Mouse (Mus musculus) gastrocnemius, postnatal 10 days (tissue): ENCODE measurements around the gene Ndufs8. TPM values are rescaled to one million over a fixed set of nuclear protein-coding genes. Genes with fewer than 3 reads are reported as not detected.

ENCODE experiments used
- DNase-seq: peaks from one replicate; pipeline ENCODE4 v3.0.0; 2021; ENCODE audit warnings: mixed read lengths
- total RNA-seq, 2 experiments: library from RNA; stranded (reverse); gene quantifications; 2 replicates each; pipeline ENCODE4 v1.2.3; 2021

Ndufs8 gene
- total RNA-seq, 2 experiments from 2014 or later = 181 to 205 TPM

DNA sequence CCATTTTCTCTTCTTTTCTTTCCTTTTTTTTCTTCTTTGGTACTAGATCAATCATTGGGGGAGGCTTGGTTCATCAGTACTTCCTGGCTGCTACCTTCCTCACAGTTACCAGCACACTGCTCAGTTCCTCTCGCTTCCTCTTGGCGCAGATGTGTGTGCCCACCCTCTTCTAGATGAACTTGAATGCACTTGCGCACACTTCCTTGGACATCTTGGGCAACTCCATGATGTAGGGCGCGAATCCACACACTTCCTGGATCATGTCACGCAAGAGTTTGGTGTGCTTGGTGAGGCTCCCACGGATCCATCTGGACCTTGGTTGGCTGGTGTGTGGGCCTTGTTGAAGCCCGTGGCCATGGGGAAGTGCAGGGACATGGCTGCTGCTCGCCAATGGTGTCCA, 19.1 kb upstream of the Ndufs8 start:
- no peak for DNase-seq

GRCm38 (mm10) chr19:3930262-3931057, 17.9 kb upstream of the Ndufs8 start:
- DNase-seq = no peak

DNA sequence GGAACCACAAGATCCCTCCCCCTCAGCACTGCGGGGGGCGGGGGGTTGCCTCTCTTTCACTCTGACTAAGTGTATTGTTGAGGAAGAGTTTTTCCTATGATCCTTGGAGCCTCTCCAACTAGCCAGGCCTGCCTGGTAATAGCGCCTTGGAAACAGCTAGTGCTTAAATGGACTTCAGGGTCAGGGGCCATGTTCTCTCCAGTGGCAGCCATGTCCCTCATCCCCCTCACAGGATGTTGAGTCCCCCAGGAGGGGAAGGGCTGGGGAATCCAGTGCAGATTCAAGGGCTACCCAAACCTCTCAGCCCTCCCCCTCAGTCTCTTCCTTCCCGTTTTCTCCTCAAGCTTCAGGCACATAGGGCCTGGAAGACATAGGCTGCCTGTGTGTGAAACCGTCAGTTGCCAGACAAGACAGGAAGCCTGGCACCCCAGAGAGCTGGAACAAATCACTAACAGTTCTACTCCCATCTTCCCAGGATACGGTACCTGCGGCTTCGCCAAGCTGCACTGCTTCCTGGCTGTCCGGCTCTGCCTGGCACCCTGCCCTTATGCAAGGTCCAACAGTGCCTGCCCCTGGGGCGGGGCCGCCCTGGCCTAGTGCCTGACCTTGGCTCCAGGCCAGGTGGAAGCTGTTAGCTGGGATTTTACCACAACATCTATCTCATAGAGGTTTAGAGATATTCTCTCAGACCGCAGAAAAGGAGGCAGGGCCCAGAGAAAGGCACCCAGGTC, 16.8 kb upstream of the Ndufs8 start, which contains the start of gene Aldh3b1:
TSS of gene Aldh3b1 (minus strand) at position 598 of the 731 bp plus-strand sequence.
- DNase-seq = peak; percentile 92

- DNase-seq = no peak
Measured at GRCm38 (mm10) chr19:3928779-3929178, 16.2 kb upstream of the Ndufs8 start.

GRCm38 (mm10) chr19:3927989-3928388, 15.4 kb upstream of the Ndufs8 start:
- DNase-seq = no peak

- no peak for DNase-seq
Measured at GRCm38 (mm10) chr19:3926685-3927084, 14.1 kb upstream of the Ndufs8 start.

GRCm38 (mm10) chr19:3926279-3926678, 13.7 kb upstream of the Ndufs8 start:
- DNase-seq = no peak

DNA sequence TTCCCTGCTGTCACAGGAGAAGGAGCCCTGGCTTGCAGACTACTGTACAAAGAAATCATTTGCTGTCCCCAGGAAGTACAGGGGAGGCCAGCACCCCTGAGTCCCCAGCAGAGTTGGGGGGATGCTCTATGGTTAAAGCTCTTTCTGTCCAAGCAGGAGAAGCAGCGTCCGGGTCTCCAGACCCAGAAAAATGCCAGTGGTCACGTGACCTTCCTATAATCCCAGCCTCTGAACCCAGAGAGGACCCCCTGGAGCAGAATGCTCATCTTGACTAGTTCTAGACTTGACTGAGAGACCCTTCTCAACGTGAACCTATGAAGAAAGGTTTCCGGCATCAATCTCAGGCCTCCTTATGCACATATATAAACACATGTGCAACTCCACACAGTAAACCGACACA, 13.3 kb upstream of the Ndufs8 start:
- no peak for DNase-seq

DNA sequence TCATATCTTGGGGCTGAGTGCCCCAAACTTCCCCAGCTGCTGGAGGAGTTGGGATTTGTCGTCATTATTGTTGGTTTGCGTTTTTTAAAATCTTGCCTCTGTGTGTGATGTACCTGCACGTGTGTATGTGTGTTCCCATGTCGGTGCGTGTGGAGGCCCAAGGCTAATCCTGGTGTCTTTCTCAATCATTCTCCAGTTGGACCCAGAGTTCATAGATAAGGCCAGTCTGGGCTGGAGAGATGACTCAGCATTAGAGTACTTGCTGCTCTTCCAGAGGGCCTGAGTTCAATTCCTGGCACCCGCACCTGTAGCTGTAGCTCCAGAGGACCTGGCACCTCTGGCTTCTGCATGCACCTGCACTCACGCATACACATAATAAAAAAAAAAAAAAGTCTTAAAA, 12.3 kb upstream of the Ndufs8 start:
- no peak for DNase-seq

- peak; percentile 28 for DNase-seq
Measured at GRCm38 (mm10) chr19:3924190-3924589, 11.6 kb upstream of the Ndufs8 start.

DNA sequence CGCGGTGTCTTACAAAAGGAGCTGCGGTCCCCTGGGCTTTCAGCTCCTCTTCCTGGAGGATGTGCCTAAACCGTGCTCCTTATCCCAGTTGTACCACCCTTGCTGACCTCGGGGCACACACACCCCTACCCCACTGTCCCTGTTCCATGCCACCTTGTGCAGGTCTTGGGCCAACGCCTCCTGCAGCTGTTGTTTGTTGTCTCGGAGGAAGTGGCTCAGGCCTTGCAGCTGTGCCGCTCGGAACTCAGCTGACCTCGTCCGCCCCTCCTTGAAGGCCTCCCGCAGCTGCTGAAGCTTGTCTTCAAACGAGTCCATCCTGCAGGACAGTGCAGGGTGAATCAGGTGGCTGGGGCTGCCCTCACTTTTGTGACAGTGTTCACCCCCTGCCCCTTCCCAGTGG, 11.0 kb upstream of the Ndufs8 start:
- peak; percentile 60 for DNase-seq

- no peak for DNase-seq
Measured at GRCm38 (mm10) chr19:3922661-3923371, 10.2 kb upstream of the Ndufs8 start.

- no peak for DNase-seq
Measured at GRCm38 (mm10) chr19:3919928-3920327, 7.4 kb upstream of the Ndufs8 start.

DNA sequence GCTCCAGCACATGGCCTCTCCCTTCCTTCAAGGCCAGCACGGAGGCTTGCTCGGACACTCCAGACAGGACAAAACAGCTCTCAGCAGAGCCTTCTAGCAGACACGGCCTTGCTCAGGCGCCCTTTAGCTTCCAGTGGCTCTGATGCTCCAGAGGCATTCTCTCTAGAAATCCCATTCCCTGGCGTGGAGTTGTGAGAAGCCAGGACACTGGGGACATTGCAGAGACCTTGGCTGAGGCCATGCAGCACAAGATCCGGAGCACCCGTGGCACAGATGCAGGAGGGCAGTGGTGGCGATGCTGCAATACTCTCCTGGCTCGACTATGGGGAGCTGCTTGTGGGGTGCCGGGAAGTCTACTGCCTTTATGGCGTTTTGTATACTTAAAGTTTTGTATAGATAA, 4.2 kb upstream of the Ndufs8 start:
- no peak for DNase-seq

GRCm38 (mm10) chr19:3914535-3914934, 2.0 kb upstream of the Ndufs8 start:
- DNase-seq = no peak

GRCm38 (mm10) chr19:3913692-3914091, 1.1 kb upstream of the Ndufs8 start:
- DNase-seq = no peak

DNA sequence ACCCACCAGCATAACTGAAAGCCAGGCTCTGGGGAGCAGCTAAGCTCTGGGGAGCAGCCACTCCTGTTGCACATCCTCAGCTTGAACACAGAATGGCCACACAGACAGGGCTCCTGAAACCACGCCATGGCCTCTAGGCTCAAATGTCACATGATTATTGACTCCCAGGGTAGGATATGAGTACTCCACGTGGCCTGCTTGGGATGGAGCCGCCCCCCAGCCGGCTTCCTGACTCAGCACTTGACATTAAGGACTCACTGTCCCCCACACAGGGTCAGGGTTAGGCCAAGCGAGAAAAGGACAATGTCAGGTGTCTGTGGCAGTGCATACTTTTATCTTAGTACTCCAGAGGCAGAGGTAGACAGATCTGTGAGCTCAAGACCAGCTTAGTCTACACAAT, 2.4 kb downstream of the Ndufs8 start:
- DNase-seq = no peak

DNA sequence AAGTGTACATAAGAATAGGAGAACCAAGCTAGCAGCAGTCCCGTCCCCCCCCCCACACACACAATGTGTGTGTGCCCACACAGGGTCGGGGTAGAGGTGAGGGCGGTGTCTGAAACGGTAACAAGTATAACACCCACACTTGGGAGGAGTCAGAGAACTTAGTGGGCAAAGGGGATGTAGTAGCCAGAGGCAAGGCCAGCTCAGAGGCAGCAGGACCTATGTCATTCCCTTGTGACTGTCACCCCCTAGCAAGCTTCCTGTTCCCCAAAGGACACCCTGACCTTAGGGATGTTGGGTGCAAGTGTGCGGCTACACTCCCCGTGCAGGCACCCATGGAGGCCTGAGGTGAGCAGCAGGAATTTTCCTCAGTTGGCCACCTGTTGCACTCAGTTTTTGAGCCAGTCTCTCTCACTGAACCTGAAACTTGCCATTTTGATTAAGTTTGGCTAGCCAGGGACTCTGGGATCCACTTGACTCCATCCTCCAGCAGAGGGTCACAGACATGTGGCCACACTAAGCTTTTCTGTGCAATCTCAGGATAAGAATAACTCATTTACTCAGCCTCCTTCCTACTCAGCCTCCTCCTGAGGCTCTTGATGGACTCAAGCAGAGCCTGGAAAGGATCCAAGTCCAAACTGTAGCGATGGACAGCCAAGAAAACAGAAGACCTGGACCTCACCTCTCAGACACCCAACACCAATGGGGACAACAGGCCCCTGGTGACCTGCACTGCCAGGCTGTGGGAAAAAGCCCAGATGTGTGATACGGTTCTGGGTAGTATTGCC, 4.5 kb downstream of the Ndufs8 start:
- DNase-seq = no peak

DNA sequence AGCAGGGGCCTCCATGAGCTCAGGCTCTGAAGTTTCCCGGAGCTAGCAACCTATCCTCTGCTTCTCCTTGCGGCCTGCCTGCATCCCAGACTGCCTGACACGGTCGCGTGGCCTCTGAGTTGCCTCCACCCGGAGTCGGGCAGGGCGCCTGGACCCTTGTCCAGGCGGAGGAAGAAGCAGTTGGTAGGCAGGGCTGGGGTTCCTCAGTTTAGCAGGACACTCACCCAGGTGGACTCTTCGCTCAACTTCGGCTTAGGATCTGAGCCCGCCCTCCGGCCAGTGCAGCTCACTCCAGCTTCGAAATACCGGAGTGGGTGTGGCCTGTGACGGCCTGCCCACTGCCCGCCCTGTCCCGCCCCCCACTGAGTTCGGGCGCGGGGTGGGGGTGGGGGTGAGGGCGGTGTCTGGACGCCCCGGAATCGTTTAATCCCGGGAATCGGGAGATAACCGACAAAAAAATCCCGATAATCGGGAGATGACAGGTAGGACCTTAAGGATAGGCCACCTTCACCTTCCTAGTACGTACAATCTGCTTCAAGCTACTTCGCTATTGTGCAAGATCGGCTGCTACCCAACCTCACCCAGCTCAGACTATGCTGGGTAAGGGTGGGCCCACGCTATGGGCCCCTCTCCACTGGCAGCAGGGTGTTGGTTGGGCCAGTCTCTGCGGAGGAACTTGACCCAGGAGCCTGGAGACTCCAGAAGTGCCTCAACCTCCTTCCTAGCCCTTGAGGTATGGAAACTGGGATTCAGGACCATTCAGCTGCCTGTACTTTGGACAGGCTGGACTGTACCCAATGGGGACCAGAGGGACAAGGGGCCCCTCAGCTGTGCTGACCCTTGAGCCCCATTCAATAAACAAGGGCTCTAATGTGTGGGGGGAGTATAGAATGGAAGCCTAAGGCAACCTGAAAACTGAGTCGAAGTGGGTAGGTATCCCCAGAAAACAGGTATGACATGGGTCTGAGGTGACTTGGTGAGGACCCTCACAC, 5.5 kb downstream of the Ndufs8 start, which contains the start of gene Tcirg1:
TSS of gene Tcirg1 (minus strand) at position 339 of the 992 bp plus-strand sequence.
- DNase-seq = peak; percentile 74

DNA sequence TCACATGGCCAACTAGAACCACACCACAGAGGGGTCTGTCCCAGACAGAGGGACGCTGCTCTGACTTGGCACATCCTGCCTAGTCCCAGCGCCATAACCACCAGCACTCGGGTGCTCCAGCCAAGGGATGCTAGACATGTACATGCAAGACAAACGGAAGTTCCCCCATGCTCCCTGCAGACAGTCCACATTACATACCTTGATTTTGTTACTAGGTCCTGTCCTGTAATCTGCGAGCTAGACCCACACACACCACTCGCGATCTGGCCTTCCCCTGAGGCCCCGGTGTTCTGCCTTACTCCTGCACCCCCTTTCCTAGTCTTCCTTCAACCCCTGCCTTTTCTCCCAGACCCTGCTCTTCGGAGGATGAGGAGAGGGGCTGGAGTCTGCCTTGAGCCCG, 6.2 kb downstream of the Ndufs8 start:
- DNase-seq = no peak
